Mouse (Mus musculus) urinary bladder, postnatal 36 days (tissue): ENCODE measurements around the gene Taf9b.
A peak's percentile ranks its signal among the peaks of the same experiment; 100 is the strongest.
"Not testable (repeated sequence)": the region's sequence is repeated elsewhere in the genome, so short reads cannot be mapped to it uniquely, and the experiment has no call there.

Experiments
- DNase-seq, 2 experiments: peaks; one replicate each; pipeline ENCODE4 v3.0.0; 2022; ENCODE audit warnings: low spot score in 2 of 2, mixed read lengths in 1 of 2

The Taf9b gene

GRCm38 (mm10) chrX:106221058-106221457, at the start of gene Taf9b:
Taf9b (minus strand) TSS chrX:106221158.
- no peak for DNase-seq

- DNase-seq, result no peak
Measured at GRCm38 (mm10) chrX:106255276-106255675, 34.3 kb upstream of the Taf9b start, which contains the start of gene Fnd3c2. Fnd3c2 (minus strand) TSS chrX:106255376.

- peak; percentile 41 to 59 for DNase-seq
Measured at GRCm38 (mm10) chrX:106219171-106220032, 1.6 kb downstream of the Taf9b start.

DNA sequence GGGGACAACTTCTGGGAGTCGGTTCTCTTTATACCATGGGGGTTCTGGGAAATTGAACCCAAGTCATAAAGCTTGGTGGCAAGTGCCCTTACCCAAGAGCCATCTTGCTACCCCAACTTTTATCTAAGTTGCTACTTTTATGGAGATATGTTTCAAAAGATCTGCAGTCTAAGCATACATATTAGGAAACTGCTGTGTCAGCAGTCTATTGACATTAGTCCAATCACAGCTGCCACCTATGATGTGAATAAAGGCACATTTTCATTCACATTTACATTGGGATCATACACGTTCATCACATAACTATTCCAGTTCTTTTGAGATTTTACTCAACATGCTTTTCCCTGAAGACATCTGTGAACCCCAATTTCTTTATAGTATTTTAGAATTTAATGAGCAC, 11.9 kb downstream of the Taf9b start:
- DNase-seq, result no peak

DNA sequence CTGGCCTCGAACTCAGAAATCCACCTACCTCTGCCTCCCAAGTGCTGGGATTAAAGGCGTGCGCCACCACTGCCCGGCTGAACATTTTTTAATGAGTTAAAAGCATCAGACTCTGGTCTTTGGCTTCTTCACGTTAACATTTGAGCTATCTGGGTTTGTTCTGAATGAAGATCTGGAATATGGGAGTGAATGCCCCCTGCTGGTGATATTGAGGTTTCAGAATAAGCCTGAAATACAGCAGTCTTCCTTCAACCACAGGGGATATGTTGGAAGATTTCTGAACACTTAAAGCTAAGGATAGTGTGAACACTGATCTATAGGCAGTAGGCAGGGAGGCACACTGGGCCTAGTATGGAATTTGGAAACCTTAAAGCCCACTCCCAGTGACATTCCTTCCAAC, 22.1 kb downstream of the Taf9b start:
- DNase-seq, result no peak

DNA sequence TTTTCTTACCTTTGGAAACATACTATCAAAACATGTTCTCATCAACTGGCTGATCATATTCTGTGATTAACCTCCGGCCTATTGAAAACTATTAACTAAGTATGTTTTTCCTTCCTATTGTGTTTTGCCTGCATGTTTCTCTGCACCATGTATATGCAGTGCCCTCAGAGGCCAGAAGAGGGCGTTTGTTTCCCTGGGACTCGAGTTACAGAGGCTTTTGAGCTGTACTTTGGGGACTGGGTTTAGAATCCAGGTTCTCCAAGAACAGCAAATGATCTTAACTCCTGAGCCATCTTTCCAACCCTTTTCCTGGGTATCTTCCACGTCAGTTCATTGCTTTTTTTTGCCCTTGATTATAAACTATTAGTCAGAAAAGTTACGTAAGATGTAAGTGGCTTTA, 23.6 kb downstream of the Taf9b start:
- no peak for DNase-seq

- DNase-seq, result not testable (repeated sequence)
Measured at GRCm38 (mm10) chrX:106194361-106194760, 26.6 kb downstream of the Taf9b start.

DNA sequence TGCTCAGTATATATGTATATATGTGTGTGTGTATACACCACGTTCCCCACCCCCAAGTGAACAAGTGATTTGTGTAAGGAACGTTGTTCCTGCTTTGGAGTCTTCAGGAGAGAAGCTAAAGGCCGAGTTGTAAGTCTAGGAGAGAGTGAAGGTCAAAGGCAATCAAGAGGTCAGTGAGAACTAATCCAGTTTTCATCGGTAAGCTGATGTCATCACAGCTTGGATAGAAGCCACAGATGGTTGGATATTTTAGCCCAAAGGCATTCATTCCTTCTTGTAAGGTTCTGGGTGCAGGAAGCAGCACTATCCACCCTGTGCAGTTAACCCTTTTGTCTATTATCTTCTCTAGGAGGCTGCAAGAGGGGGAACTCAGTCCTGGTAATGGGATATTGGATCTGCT, 30.9 kb downstream of the Taf9b start:
- DNase-seq, result no peak

GRCm38 (mm10) chrX:106189356-106189755, 31.6 kb downstream of the Taf9b start:
- DNase-seq, result no peak

GRCm38 (mm10) chrX:106187737-106188136, 33.2 kb downstream of the Taf9b start:
- DNase-seq, result peak in 1 of 2 experiments; percentile 24

DNA sequence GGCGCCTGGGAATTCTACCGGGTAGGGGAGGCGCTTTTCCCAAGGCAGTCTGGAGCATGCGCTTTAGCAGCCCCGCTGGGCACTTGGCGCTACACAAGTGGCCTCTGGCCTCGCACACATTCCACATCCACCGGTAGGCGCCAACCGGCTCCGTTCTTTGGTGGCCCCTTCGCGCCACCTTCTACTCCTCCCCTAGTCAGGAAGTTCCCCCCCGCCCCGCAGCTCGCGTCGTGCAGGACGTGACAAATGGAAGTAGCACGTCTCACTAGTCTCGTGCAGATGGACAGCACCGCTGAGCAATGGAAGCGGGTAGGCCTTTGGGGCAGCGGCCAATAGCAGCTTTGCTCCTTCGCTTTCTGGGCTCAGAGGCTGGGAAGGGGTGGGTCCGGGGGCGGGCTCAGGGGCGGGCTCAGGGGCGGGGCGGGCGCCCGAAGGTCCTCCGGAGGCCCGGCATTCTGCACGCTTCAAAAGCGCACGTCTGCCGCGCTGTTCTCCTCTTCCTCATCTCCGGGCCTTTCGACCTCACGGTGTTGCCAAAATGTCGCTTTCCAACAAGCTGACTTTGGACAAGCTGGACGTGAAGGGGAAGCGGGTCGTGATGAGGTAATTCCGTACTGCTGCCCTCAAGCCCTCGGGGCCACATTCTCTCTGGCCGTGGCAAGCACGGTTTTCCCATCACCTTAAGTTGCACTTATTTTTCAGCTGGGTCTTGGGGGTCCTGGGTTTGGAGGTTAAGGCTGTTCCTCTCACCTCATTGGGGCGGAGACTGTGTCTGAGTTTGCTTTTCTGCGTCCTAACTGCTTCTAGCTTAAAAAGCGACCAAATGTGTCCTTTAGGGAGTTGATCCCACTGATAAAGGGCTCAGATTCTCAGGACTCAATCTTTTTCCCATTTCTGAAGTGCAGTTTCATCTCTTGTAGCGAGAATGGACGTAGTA, 34.0 kb downstream of the Taf9b start, which contains the start of gene Pgk1:
Gene Pgk1, plus strand, starts transcription at position 388 of the 937 bp plus-strand sequence.
- peak; percentile 73 to 85 for DNase-seq

GRCm38 (mm10) chrX:106185706-106186105, 35.3 kb downstream of the Taf9b start:
- DNase-seq, result no peak

DNA sequence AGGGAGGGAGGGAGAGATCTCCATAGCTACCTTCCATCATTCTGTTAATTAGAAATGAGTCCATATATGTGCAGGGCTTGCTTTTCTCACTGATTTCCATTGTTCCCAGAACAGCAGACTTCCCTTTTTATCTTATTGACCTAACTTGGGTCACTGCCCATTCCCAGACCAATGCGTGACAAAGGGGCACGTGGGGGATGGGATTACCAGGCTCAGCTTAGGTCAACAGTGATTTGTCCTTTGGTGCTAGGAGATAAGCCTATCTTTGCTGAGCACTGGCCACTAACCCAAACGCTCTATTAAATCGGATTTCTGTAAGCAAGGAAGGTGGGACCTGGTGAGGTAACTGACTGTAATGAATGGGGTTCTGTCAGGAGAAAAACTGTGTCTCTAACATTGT, 36.7 kb downstream of the Taf9b start:
- DNase-seq, result no peak

DNA sequence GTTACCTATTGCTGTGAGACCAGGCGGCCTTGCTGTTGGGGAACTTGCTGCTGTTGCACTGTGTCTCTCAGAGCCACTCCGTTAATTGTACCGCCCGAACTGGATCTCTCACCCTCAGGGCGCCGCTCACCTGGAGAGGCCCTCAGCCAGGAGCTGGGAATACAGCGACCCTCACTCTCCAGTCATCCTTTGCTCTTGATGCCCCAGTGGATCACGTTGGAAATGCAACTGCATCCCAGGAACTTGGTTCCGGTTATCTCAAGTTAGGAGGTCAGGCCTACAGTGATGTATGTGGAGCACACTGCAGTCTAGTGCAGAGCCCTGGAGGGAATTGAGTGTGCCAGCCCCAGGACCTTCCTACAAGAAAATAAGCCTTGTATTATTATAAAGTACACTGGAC, 44.6 kb downstream of the Taf9b start:
- no peak for DNase-seq

DNA sequence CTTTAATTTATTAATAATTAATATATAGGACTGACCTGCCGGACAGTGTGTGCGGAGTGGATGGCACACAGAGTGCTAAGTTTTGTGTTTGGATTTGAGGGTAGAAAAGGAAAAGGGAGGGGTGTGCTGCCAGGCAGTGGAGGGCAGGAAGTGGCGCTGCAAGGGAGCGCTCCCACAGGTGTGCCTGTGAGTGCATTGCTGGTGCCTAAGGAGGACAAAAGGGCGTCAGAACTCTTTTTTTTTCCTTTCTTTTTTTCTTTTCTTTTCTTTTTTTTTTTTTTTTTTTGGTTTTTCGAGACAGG, 49.2 kb downstream of the Taf9b start:
- no peak for DNase-seq

DNA sequence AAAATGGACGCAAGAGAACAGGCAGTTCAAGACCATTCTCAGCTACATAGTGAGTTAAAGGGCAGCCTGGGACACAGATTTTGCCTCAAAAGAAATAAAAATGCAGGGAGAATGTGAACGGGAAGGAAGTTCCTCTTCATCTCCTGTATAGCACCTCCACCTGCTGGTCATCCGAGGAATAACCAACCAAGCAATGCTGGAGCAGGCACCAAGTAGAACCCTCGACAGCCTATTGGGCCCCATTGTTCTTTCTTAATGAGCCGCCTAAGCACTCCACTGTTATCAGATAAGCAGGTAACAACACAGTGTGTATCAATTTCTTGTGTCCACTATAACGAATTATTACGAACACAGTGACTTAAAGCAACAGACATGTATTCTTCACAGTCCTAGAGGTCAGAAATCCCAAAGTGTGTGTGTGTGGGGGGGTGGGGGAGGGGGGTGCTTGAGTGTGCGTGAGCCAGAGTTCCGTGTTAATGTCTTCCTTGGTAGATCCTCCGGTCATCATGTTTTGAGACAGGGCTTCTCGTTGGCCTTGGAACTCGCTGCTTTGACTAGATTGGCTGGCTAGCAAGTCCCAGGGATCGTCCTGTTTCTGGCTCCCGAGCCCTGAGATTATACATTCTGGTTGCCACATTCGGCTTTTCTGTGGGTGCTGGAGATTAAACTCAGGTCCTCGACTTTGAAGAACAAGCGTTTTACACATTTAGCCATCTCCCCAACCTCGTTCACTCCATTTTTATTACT, 49.7 kb downstream of the Taf9b start:
- DNase-seq, result peak; percentile 37 to 62

- no peak for DNase-seq
Measured at GRCm38 (mm10) chrX:106165089-106165488, 55.9 kb downstream of the Taf9b start.

GRCm38 (mm10) chrX:106164555-106164954, 56.4 kb downstream of the Taf9b start:
- DNase-seq, result no peak

DNA sequence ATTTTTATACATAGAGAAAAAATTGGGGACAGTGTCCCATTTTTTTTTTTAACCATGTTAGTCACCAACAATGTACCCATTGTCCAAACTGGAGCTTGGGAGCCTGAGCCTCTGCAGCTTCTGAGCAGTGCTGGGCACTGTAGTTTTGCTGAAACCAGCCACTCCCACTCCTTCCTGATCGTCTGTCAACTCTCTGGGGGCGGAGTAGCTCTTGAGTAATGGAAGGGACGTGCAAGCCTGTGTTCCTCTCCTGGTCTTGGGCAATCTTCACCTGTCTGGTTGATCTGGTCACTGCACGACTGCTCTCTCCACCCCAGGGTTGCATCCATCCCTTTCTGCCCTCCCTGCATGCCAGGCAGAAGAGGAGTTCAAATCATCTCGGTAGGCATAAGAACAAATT, 57.0 kb downstream of the Taf9b start:
- no peak for DNase-seq
